Mouse (Mus musculus): ENCODE measurements around the gene Maml3.

- no peak for TF ChIP-seq CTCF (IDR thresholded peaks at IDR 0.05; ENCODE audit: low read depth)
- TF ChIP-seq EP300 (optimal IDR thresholded peaks at IDR 0.05), result no peak
Measured at GRCm38 (mm10) chr3:52073959-52074358, 30.9 kb downstream of the Maml3 start.

Measured in stomach, postnatal 0 days (tissue).